Mouse (Mus musculus): ENCODE results near the gene Meaf6.

DNA sequence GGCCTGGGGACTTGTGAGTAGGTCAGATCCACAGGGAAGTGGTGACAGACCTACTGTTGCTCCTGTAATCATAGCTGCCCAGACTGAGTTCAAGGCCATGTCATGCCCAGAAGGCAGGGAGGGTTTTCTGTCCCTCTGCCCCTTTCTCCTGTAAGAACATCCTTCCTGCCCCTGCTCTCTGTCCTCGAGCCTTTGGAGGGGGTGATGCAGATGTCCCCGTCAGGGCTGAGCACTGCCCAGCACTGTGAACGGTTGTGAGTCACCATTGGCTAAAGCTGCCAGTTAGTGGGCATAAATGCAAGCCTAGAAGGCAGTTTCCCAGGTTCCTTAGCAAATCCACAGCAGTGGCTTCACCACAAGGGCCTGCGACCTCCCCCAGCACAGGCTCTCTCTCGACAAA lies 8.1 kb downstream of the Meaf6 start:
- TF ChIP-seq CTCF (IDR thresholded peaks at IDR 0.05; ENCODE audit: low read depth), result no peak
- TF ChIP-seq EP300 (IDR thresholded peaks at IDR 0.05; ENCODE audit: low read depth), result no peak

Measured in liver, embryonic 14.5 days (tissue).